Mouse (Mus musculus) large intestine, adult 2 months (tissue): Measurements from ENCODE around the gene Vmn2r85. TPM values are rescaled to one million over a fixed set of nuclear protein-coding genes. Genes with fewer than 3 reads are reported as not detected.

Experiments used
- polyA plus RNA-seq: library from polyadenylated mRNA; depleted of rRNA; stranded (reverse); fragments of >200 nt; gene quantifications from 2 replicates; pipeline ENCODE4 v1.2.3, GENCODE M21; 2012; rRNA removed

Vmn2r85 gene
- polyA plus RNA-seq, 1 experiment = not detected

Other genes with a start within 250 kb of the Vmn2r85 start
- not detected in 2 replicates for gene Olfr826, start 245.5 kb downstream of the Vmn2r85 start, polyA plus RNA-seq
- not detected in 2 replicates for gene Olfr827, start 215.3 kb downstream of the Vmn2r85 start, polyA plus RNA-seq
- gene Neurod4, start 149.5 kb downstream of the Vmn2r85 start, polyA plus RNA-seq = not detected in 2 replicates
- 1.3 and 1.7 TPM in 2 replicates for gene Tespa1, start 106.8 kb downstream of the Vmn2r85 start, polyA plus RNA-seq
- not detected in 2 replicates for gene Vmn2r84, start 35.4 kb downstream of the Vmn2r85 start, polyA plus RNA-seq
- not detected in 2 replicates for gene Vmn2r86, start 26.3 kb upstream of the Vmn2r85 start, polyA plus RNA-seq
- not detected in 2 replicates for gene Vmn2r87, start 67.7 kb upstream of the Vmn2r85 start, polyA plus RNA-seq